Mouse (Mus musculus): ENCODE results near the gene Hopx. TPM values are rescaled to one million over a fixed set of nuclear protein-coding genes. Genes with fewer than 3 reads are reported as not detected.

The Hopx gene
- polyA plus RNA-seq, 2 experiments: 1.9 to 12.2 TPM

- Histone ChIP-seq H3K4me1 (ENCODE audit: control insufficient read depth, insufficient read depth, low read length) (0 out of 2 replicates have a peak, but pooled peaks cover 4% of the 10 kb centered on the region), H3K4me2 (replicated peaks; ENCODE audit: low read depth, low read length, severe bottlenecking) (peak overlapping the region; percentile 98), H3K4me3 (replicated peaks; ENCODE audit: low read length) (peak overlapping the region; percentile 55), H3K27ac (replicated peaks; ENCODE audit: low read depth, low read length) (no peak overlapping the region), H3K9ac (ENCODE audit: low read depth, low read length, severe bottlenecking) (peak overlapping the region; percentile 57), H3K9me3 (ENCODE audit: control insufficient read depth, low read length) (no peaks in the 10 kb centered on the region), H3K27me3 (ENCODE audit: control insufficient read depth, insufficient read depth, low read length) (0 out of 2 replicates have a peak, but pooled peaks cover 4% of the 10 kb centered on the region), H3K36me3 (ENCODE audit: control insufficient read depth, insufficient read depth, low read length) (no peaks in the 10 kb centered on the region)
- ATAC-seq (ENCODE audit: low FRiP score, low read depth) (peak; percentile 68), DNase-seq (ENCODE audit: low spot score) (peak; percentile 22)
- TF ChIP-seq POLR2A (IDR thresholded peaks at IDR 0.05; ENCODE audit: borderline replicate concordance, extremely low read depth, insufficient read depth, insufficient read length): no peak
- WGBS: under 1% methylated on average over 50 of the region's 69 CpGs
Measured at GRCm38 (mm10) chr5:77094510-77095491, 20.1 kb downstream of the Hopx start.

DNA sequence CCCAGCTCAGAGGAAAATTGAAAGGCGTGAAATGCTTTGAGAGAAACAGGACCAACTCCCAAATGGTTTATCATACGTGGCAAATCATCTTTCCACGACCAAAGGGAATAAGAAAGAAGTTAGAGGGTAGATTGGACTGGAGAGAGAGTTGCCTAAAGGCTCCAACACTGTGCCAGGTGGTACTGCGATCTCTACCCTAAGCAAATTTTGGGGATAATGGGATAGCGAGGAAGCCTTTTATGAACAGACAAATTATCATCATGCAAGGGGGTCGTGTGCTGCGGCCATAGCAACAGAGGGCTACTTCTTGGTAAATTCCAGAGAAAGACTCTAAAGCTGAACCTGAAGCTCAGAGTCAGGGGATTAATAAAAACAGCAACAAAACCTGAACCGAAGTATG is 21.0 kb downstream of the Hopx start:
- TF ChIP-seq POLR2A (IDR thresholded peaks at IDR 0.05; ENCODE audit: borderline replicate concordance, extremely low read depth, insufficient read depth, insufficient read length): no peak
- ATAC-seq (ENCODE audit: low FRiP score, low read depth) (no peak), DNase-seq (ENCODE audit: low spot score) (no peak)
- peak overlapping the region; percentile 55 for H3K4me3 ChIP-seq (replicated peaks; ENCODE audit: low read length)
- H3K4me2 ChIP-seq (replicated peaks; ENCODE audit: low read depth, low read length, severe bottlenecking): peak overlapping the region; percentile 98
- 0 out of 2 replicates have a peak, but pooled peaks cover 4% of the 10 kb centered on the region for H3K27me3 ChIP-seq (ENCODE audit: control insufficient read depth, insufficient read depth, low read length)
- H3K4me1 ChIP-seq (ENCODE audit: control insufficient read depth, insufficient read depth, low read length): 0 out of 2 replicates have a peak, but pooled peaks cover 4% of the 10 kb centered on the region
- H3K36me3 ChIP-seq (ENCODE audit: control insufficient read depth, insufficient read depth, low read length): no peaks in the 10 kb centered on the region
- H3K9me3 ChIP-seq (ENCODE audit: control insufficient read depth, low read length): no peaks in the 10 kb centered on the region
- no peak overlapping the region for H3K27ac ChIP-seq (replicated peaks; ENCODE audit: low read depth, low read length)
- H3K9ac ChIP-seq (ENCODE audit: low read depth, low read length, severe bottlenecking): no peak overlapping the region
- WGBS: 35% methylated on average over 8 of the region's 8 CpGs

GRCm38 (mm10) chr5:77092531-77092930 is 22.4 kb downstream of the Hopx start:
- Histone ChIP-seq H3K9me3 (ENCODE audit: control insufficient read depth, low read length) (no peaks in the 10 kb centered on the region), H3K9ac (ENCODE audit: low read depth, low read length, severe bottlenecking) (no peak overlapping the region), H3K4me2 (replicated peaks; ENCODE audit: low read depth, low read length, severe bottlenecking) (no peak overlapping the region), H3K4me1 (ENCODE audit: control insufficient read depth, insufficient read depth, low read length) (0 out of 2 replicates have a peak, but pooled peaks cover 4% of the 10 kb centered on the region), H3K4me3 (replicated peaks; ENCODE audit: low read length) (no peak overlapping the region), H3K36me3 (ENCODE audit: control insufficient read depth, insufficient read depth, low read length) (no peaks in the 10 kb centered on the region), H3K27ac (replicated peaks; ENCODE audit: low read depth, low read length) (no peak overlapping the region), H3K27me3 (ENCODE audit: control insufficient read depth, insufficient read depth, low read length) (0 out of 2 replicates have a peak, but pooled peaks cover 4% of the 10 kb centered on the region)
- DNase-seq (ENCODE audit: low spot score) (no peak), ATAC-seq (ENCODE audit: low FRiP score, low read depth) (no peak)
- WGBS: 75% methylated on average over 5 of the region's 5 CpGs
- no peak for TF ChIP-seq POLR2A (IDR thresholded peaks at IDR 0.05; ENCODE audit: borderline replicate concordance, extremely low read depth, insufficient read depth, insufficient read length)

DNA sequence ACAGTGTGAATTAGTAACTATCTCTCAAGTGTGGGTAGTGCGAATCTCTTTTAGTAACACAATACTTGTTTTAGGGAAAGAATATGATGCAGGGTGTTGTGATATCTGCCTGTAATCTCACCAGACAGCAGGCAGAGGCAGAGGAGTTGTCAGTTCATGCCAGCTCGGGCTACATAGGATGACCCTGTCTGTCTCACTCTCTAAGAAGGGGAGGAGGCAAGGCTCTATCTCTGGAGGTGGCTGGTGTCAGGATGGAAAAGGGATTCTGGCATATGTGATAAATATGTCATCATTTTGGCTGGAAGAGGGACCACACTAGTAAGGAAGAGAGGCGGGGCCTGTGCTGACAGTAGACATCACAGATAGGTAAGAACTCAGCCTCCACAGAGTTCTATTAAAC is 23.0 kb downstream of the Hopx start:
- no peak for ATAC-seq (ENCODE audit: low FRiP score, low read depth)
- TF ChIP-seq POLR2A (IDR thresholded peaks at IDR 0.05; ENCODE audit: borderline replicate concordance, extremely low read depth, insufficient read depth, insufficient read length): no peak
- no peak for DNase-seq (ENCODE audit: low spot score)
- no peaks in the 10 kb centered on the region for H3K36me3 ChIP-seq (ENCODE audit: control insufficient read depth, insufficient read depth, low read length)
- H3K27ac ChIP-seq (replicated peaks; ENCODE audit: low read depth, low read length): no peak overlapping the region
- H3K4me2 ChIP-seq (replicated peaks; ENCODE audit: low read depth, low read length, severe bottlenecking): no peak overlapping the region
- 72% methylated on average over 3 of the region's 3 CpGs for WGBS
- no peak overlapping the region for H3K9ac ChIP-seq (ENCODE audit: low read depth, low read length, severe bottlenecking)
- H3K4me3 ChIP-seq (replicated peaks; ENCODE audit: low read length): no peak overlapping the region
- H3K27me3 ChIP-seq (ENCODE audit: control insufficient read depth, insufficient read depth, low read length): 0 out of 2 replicates have a peak, but pooled peaks cover 4% of the 10 kb centered on the region
- H3K9me3 ChIP-seq (ENCODE audit: control insufficient read depth, low read length): no peaks in the 10 kb centered on the region
- 0 out of 2 replicates have a peak, but pooled peaks cover 4% of the 10 kb centered on the region for H3K4me1 ChIP-seq (ENCODE audit: control insufficient read depth, insufficient read depth, low read length)

- H3K27ac ChIP-seq (replicated peaks; ENCODE audit: low read depth, low read length): no peak overlapping the region
- no peak overlapping the region for H3K4me3 ChIP-seq (replicated peaks; ENCODE audit: low read length)
- 0 out of 2 replicates have a peak, but pooled peaks cover 4% of the 10 kb centered on the region for H3K27me3 ChIP-seq (ENCODE audit: control insufficient read depth, insufficient read depth, low read length)
- H3K9me3 ChIP-seq (ENCODE audit: control insufficient read depth, low read length): no peaks in the 10 kb centered on the region
- H3K4me2 ChIP-seq (replicated peaks; ENCODE audit: low read depth, low read length, severe bottlenecking): no peak overlapping the region
- DNase-seq (ENCODE audit: low spot score) (peak; percentile 41), ATAC-seq (ENCODE audit: low FRiP score, low read depth) (no peak)
- H3K4me1 ChIP-seq (ENCODE audit: control insufficient read depth, insufficient read depth, low read length): 0 out of 2 replicates have a peak, but pooled peaks cover 4% of the 10 kb centered on the region
- no peaks in the 10 kb centered on the region for H3K36me3 ChIP-seq (ENCODE audit: control insufficient read depth, insufficient read depth, low read length)
- TF ChIP-seq POLR2A (IDR thresholded peaks at IDR 0.05; ENCODE audit: borderline replicate concordance, extremely low read depth, insufficient read depth, insufficient read length): no peak
- no peak overlapping the region for H3K9ac ChIP-seq (ENCODE audit: low read depth, low read length, severe bottlenecking)
- 65% methylated on average over 5 of the region's 5 CpGs for WGBS
Measured at GRCm38 (mm10) chr5:77090521-77091096, 24.3 kb downstream of the Hopx start.

Data from limb, embryonic 14.5 days (tissue).